Mouse (Mus musculus) ES-E14 (cell line): ENCODE results near the gene Bcl9. TPM values are rescaled to one million over a fixed set of nuclear protein-coding genes. Genes with fewer than 3 reads are reported as not detected.

Experiments
- DNase-seq: peaks from one replicate; pipeline ENCODE4 v3.0.0-alpha.2; 2013; ENCODE audit warnings: low read depth, low spot score
- H3K27ac ChIP-seq: 2 replicates; pipeline ENCODE4 v1.5.1; 2012; ENCODE audit warnings: low read depth, mild to moderate bottlenecking, low read length, moderate library complexity, mixed read lengths; ENCODE audit not compliant: poor library complexity, insufficient read depth, severe bottlenecking
- H3K36me3 ChIP-seq: 2 replicates; pipeline ENCODE4 v1.6.1; 2012; ENCODE audit warnings: mild to moderate bottlenecking, low read length, moderate library complexity, mixed read lengths; ENCODE audit not compliant: control insufficient read depth, poor library complexity, insufficient read depth, severe bottlenecking
- H3K4me1 ChIP-seq, 2 experiments: fragments of 150-350 bp in 1 of 2; sonication (generic) in 1 of 2; 2 replicates each; pipeline ENCODE4 v1.6.1; 2012; ENCODE audit warnings: low read length in 2 of 2, mild to moderate bottlenecking in 1 of 2, mixed read lengths in 1 of 2; ENCODE audit not compliant: control insufficient read depth in 2 of 2, insufficient read depth in 2 of 2, poor library complexity in 1 of 2
- H3K4me3 ChIP-seq, 2 experiments: fragments of 150-350 bp in 1 of 2; sonication (generic) in 1 of 2; 2 replicates each; pipeline ENCODE4 v1.5.1; 2012; ENCODE audit warnings: low read length in 2 of 2, low read depth in 1 of 2, mild to moderate bottlenecking in 1 of 2, mixed read lengths in 1 of 2; ENCODE audit not compliant: insufficient read depth in 1 of 2, poor library complexity in 1 of 2, severe bottlenecking in 1 of 2
- H3K9ac ChIP-seq: 2 replicates; pipeline ENCODE4 v1.6.1; 2012; ENCODE audit warnings: low read depth, mild to moderate bottlenecking, low read length, mixed read lengths; ENCODE audit not compliant: poor library complexity, insufficient read depth, severe bottlenecking
- H3K9me3 ChIP-seq: fragments of 150-350 bp; sonication (generic); 2 replicates; pipeline ENCODE4 v1.6.1; 2012; ENCODE audit warnings: low read depth, mild to moderate bottlenecking, low read length; ENCODE audit not compliant: control insufficient read depth, insufficient read depth
- CHD2 ChIP-seq: IDR thresholded peaks from 2 replicates; pipeline ENCODE4 v1.6.1; 2014; ENCODE audit warnings: mild to moderate bottlenecking, low read depth, low read length, inconsistent platforms
- HCFC1 ChIP-seq: IDR thresholded peaks from 2 replicates; pipeline ENCODE4 v1.6.1; 2012; ENCODE audit warnings: low read length, inconsistent platforms, borderline replicate concordance; ENCODE audit not compliant: insufficient read depth
- MAFK ChIP-seq: IDR thresholded peaks from 2 replicates; pipeline ENCODE4 v1.6.1; 2014; ENCODE audit warnings: mild to moderate bottlenecking, low read depth, low read length, inconsistent platforms; ENCODE audit not compliant: insufficient read depth
- ZC3H11A ChIP-seq: IDR thresholded peaks from 2 replicates; pipeline ENCODE4 v1.6.1; 2012; ENCODE audit warnings: low read depth, mild to moderate bottlenecking, inconsistent platforms, low read length, borderline replicate concordance
- ZNF384 ChIP-seq: IDR thresholded peaks from 2 replicates; pipeline ENCODE4 v1.6.1; 2012; ENCODE audit warnings: low read depth, low read length, inconsistent platforms
- in situ Hi-C, 2 experiments: fragments of 600-800 bp; cut with MboI; formaldehyde crosslinking; loops; one replicate each; pipeline ENCODE4 v1.15.1; 2025; ENCODE audit warnings: low sequenced_read_pairs in 2 of 2, inconsistent platforms in 1 of 2; ENCODE audit not compliant: unreplicated experiment in 2 of 2
- total RNA-seq: library from RNA; depleted of rRNA; stranded (reverse); fragments of 300-350 nt; gene quantifications from 2 replicates; pipeline ENCODE4 v1.2.3, GENCODE M21; 2012

The Bcl9 gene
- total RNA-seq, 1 experiment: 8.1 TPM

DNA sequence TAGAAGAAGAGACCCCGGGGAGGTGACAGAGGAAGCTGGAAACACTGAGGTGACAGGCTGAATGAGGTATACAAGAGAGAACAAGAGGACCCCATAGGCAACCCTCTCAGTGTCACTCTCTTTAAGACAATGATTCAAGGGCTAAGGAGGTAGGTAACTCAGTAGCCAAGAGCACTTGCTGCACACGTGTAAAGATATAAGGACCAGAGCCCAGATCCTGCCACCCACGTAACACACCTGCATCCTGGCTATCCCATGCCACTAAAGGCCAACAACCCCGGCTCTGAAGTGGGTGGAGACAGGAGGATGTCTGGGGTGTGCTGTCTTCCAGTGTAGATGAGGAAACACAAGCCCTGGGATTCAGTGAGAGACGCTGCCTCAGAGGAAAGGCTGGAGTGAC lies 58.4 kb downstream of the Bcl9 start:
- DNase-seq: no peak
- Histone ChIP-seq H3K9me3 (no peaks in the 10 kb centered on the region), H3K27ac (no peak overlapping the region), H3K4me1 (peaks cover 0 to 12% of the 10 kb centered on the region in 2 experiments; a peak in 1 of 4 replicates), H3K36me3 (no peaks in the 10 kb centered on the region), H3K9ac (no peak overlapping the region), H3K4me3 (no peak overlapping the region)
- in situ Hi-C loops: no loop called here
- no peak for TF ChIP-seq ZNF384
- no peak for TF ChIP-seq ZC3H11A
- no peak for TF ChIP-seq MAFK
- no peak for TF ChIP-seq HCFC1
- no peak for TF ChIP-seq CHD2

DNA sequence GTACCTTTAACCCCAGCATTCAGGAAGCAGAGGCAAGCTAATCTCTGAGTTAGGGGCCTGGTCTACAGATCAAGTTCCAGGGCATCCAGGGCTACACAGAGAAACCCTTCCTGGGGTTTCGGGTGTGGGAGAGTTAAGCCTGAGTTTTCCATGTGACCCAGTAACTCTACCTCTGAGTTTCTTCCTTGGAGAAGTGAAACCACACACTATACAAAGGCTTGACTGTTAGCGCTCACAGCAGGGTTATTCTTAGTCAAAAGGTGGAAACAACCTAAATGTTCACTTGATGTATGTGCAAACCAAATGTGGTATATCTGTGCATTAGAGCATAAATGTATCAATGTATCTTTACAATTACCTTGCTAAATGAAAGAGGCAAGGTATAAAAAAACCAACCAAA lies 59.2 kb downstream of the Bcl9 start:
- TF ChIP-seq HCFC1: no peak
- TF ChIP-seq MAFK: no peak
- TF ChIP-seq CHD2: no peak
- TF ChIP-seq ZC3H11A: no peak
- no peak for TF ChIP-seq ZNF384
- H3K4me1 ChIP-seq: peaks cover 0 to 12% of the 10 kb centered on the region in 2 experiments; a peak in 1 of 4 replicates
- H3K9ac ChIP-seq: no peak overlapping the region
- H3K4me3 ChIP-seq: no peak overlapping the region
- H3K27ac ChIP-seq: no peak overlapping the region
- no peak for DNase-seq
- H3K36me3 ChIP-seq: no peaks in the 10 kb centered on the region
- H3K9me3 ChIP-seq: no peaks in the 10 kb centered on the region
- in situ Hi-C loops: no loop called here

DNA sequence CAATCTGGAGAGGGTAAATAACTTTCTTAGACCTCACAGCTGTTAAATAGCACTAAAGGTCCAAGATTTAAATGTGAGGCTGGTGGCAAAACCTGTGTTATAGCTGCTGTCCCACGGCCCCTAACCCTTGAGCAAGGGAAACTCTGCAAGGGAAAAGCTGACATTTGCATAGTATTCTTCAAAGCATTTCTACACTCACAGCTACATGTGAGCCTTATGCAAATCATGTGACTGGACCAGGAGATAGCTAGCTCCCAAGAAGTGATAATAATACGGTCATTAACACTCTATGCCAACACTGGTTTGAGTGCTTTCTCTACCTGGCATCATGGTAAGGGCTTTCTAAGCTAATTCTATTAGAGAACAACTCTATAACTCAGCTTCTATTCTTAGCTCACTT lies 60.3 kb downstream of the Bcl9 start:
- DNase-seq: no peak
- TF ChIP-seq ZC3H11A (no peak), HCFC1 (no peak), CHD2 (no peak), ZNF384 (no peak), MAFK (no peak)
- Histone ChIP-seq H3K9ac (no peak overlapping the region), H3K9me3 (no peaks in the 10 kb centered on the region), H3K4me1 (peaks cover 0 to 8% of the 10 kb centered on the region in 2 experiments; a peak in 1 of 4 replicates), H3K4me3 (no peak overlapping the region), H3K36me3 (no peaks in the 10 kb centered on the region), H3K27ac (no peak overlapping the region)
- in situ Hi-C loops: no loop called here

DNA sequence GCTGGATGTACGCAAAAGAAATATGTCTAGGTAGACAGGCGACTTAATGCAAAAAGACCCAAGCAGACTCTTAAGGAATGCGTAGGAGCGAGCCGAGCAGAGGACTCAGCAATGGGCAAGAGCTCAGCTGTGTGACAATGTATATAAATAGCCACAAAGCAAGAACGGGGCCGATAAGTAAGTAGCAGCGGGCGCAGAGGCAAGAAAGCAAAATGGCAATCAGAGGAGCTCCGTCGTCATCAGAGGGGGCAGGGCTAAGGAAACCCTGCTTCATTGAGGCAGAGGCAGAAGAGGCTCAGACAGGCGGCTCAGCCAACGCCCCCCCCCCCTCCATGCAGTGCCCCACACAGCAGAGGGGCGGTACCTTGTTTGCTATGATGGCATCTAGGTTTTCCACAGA lies 62.9 kb downstream of the Bcl9 start:
- Histone ChIP-seq H3K4me3 (no peak overlapping the region), H3K27ac (no peak overlapping the region; the same call in 1 of the 2 replicates), H3K36me3 (no peaks in the 10 kb centered on the region), H3K9ac (no peak overlapping the region), H3K9me3 (no peaks in the 10 kb centered on the region), H3K4me1 (peaks cover 0 to 5% of the 10 kb centered on the region in 2 experiments; a peak in 1 of 4 replicates)
- DNase-seq: no peak
- TF ChIP-seq ZC3H11A: no peak
- no peak for TF ChIP-seq HCFC1
- TF ChIP-seq MAFK: no peak
- TF ChIP-seq CHD2: no peak
- no peak for TF ChIP-seq ZNF384
- in situ Hi-C loops: no loop called here

- peaks cover 2 to 3% of the 10 kb centered on the region in 2 experiments; a peak in 1 of 4 replicates for H3K4me1 ChIP-seq
- no peak overlapping the region for H3K27ac ChIP-seq
- TF ChIP-seq ZNF384 (no peak), HCFC1 (no peak), CHD2 (no peak), MAFK (no peak), ZC3H11A (no peak)
Observed at GRCm38 (mm10) chr3:97232328-97232727, 65.4 kb downstream of the Bcl9 start.

More at GRCm38 (mm10) chr3:97232328-97232727, 65.4 kb downstream of the Bcl9 start:
- H3K9ac ChIP-seq: no peak overlapping the region
- no peak overlapping the region for H3K4me3 ChIP-seq
- no peak for DNase-seq
- H3K9me3 ChIP-seq: no peaks in the 10 kb centered on the region
- H3K36me3 ChIP-seq: no peaks in the 10 kb centered on the region
- in situ Hi-C loops: no loop called here
